10 mouse cellular contexts compared by ENCODE assay signal in genomic region chr10:40125200-40125599, GRCm38 (mm10). TPM values are rescaled to one million over a fixed set of nuclear protein-coding genes. Genes with fewer than 3 reads are reported as not detected.
DNase-seq lines count a peak whose midpoint lies in the region; ATAC-seq lines count a peak whose summit lies in the region.
"Had no signal": no experiment of that assay in that cellular context is flagged by ENCODE, and none has a peak within 500 bp of the region (broad histone marks: within the 10 kb centered on the region; RNA-seq: fewer than 3 reads in every experiment).

No protein-coding gene starts in this region.

- ATAC-seq in erythroid progenitor cell, adult 5-6 weeks (replicated peaks; ENCODE audit: low FRiP score, poor library complexity, severe bottlenecking) = peak; percentile 96
- ATAC-seq in liver, embryonic 11.5 days (replicated peaks; ENCODE audit: low FRiP score) = peak; percentile 99
- ATAC-seq in forebrain, embryonic 16.5 days = no peak

- H3K4me1 ChIP-seq in liver, embryonic 11.5 days (replicated peaks; ENCODE audit: control insufficient read depth, insufficient read depth, low read length) = peaks cover 20% of the 10 kb centered on the region
- H3K4me1 ChIP-seq in forebrain, embryonic 16.5 days (replicated peaks; ENCODE audit: control insufficient read depth, insufficient read depth, low read length) = no peaks in the 10 kb centered on the region
- H3K4me1 ChIP-seq: hindbrain, embryonic 15.5 days; limb, embryonic 15.5 days had no signal

- H3K36me3 ChIP-seq in liver, embryonic 11.5 days (ENCODE audit: control insufficient read depth, insufficient read depth, low read length) = no peaks in the 10 kb centered on the region
- no peaks in the 10 kb centered on the region for H3K36me3 ChIP-seq in forebrain, embryonic 16.5 days (ENCODE audit: control insufficient read depth, insufficient read depth)
- H3K36me3 ChIP-seq: hindbrain, embryonic 15.5 days; limb, embryonic 15.5 days had no signal

- no peaks in the 10 kb centered on the region for H3K9me3 ChIP-seq in liver, embryonic 11.5 days (ENCODE audit: control insufficient read depth, low read length)
- H3K9me3 ChIP-seq in forebrain, embryonic 16.5 days (ENCODE audit: control insufficient read depth, low read length) = no peaks in the 10 kb centered on the region
- H3K9me3 ChIP-seq: hindbrain, embryonic 15.5 days; limb, embryonic 15.5 days had no signal

- peak overlapping the region; percentile 60 for H3K4me2 ChIP-seq in liver, embryonic 11.5 days
- no peak overlapping the region for H3K4me2 ChIP-seq in forebrain, embryonic 16.5 days (ENCODE audit: low read length)
- H3K4me2 ChIP-seq: hindbrain, embryonic 15.5 days; limb, embryonic 15.5 days had no signal

- WGBS in liver, embryonic 11.5 days = 39% methylated on average over 9 of the region's 9 CpGs
- 91% methylated on average over 9 of the region's 9 CpGs for WGBS in forebrain, embryonic 16.5 days

- H3K9ac ChIP-seq in liver, embryonic 11.5 days (ENCODE audit: low read depth, low read length) = no peak overlapping the region
- no peak overlapping the region for H3K9ac ChIP-seq in forebrain, embryonic 16.5 days (replicated peaks; ENCODE audit: low read depth, low read length)
- H3K9ac ChIP-seq: hindbrain, embryonic 15.5 days; limb, embryonic 15.5 days had no signal

- H3K4me3 ChIP-seq in liver, embryonic 11.5 days (ENCODE audit: low read depth, low read length) = 0 out of 2 replicates have a peak overlapping the region, but pooled peaks have one; percentile 11
- no peak overlapping the region for H3K4me3 ChIP-seq in forebrain, embryonic 16.5 days (replicated peaks; ENCODE audit: low read length)
- H3K4me3 ChIP-seq: hindbrain, embryonic 15.5 days; limb, embryonic 15.5 days had no signal

- DNase-seq in spleen, adult 12 weeks (ENCODE audit: low spot score) = peak; percentile 55
- no peak for DNase-seq in spleen, adult 18-20 months
- DNase-seq in liver, embryonic 11.5 days (ENCODE audit: low spot score) = no peak
- peak; percentile 36 to 49 for DNase-seq in spleen, postnatal 14 days (ENCODE audit: low spot score in 2 of 2)
- DNase-seq in thymus, postnatal 25 days = no peak
- DNase-seq in frontal cortex, postnatal 36 days (ENCODE audit: low spot score in 2 of 2) = no peak

- peak overlapping the region; percentile 84 for H3K27ac ChIP-seq in liver, embryonic 11.5 days (ENCODE audit: low read depth, low read length)
- H3K27ac ChIP-seq in forebrain, embryonic 16.5 days (ENCODE audit: low read length) = no peak overlapping the region
- H3K27ac ChIP-seq: hindbrain, embryonic 15.5 days; limb, embryonic 15.5 days had no signal

- no peaks in the 10 kb centered on the region for H3K27me3 ChIP-seq in liver, embryonic 11.5 days (replicated peaks; ENCODE audit: control insufficient read depth, insufficient read depth, low read length)
- no peaks in the 10 kb centered on the region for H3K27me3 ChIP-seq in forebrain, embryonic 16.5 days (replicated peaks; ENCODE audit: control insufficient read depth, insufficient read depth, low read length)
- H3K27me3 ChIP-seq: hindbrain, embryonic 15.5 days; limb, embryonic 15.5 days had no signal

RNA-seq across cellular contexts. Expression of gene Slc16a10, which starts 16.9 kb away (rescaled TPM):
- total RNA-seq in erythroid progenitor cell, adult 5-6 weeks (2015; ENCODE audit: low replicate concordance) = 431 and 444 TPM in 2 replicates
- 329 and 368 TPM in 2 replicates for total RNA-seq in erythroid progenitor cell, adult 5-6 weeks (2017; ENCODE audit: low replicate concordance)
- polyA plus RNA-seq in liver, embryonic 11.5 days (2014; fragmentation: Nextera tagmentation; extraction: Ambion mirVana) = 46.9 and 49.2 TPM in 2 replicates
- polyA plus RNA-seq in forebrain, embryonic 16.5 days (2015; fragmentation: Nextera tagmentation; extraction: Ambion mirVana) = 1.9 and 2.2 TPM in 2 replicates

Comparison
In these comparisons a context has a peak if more than half of its experiments do, and no peak if none do; other contexts are left out.
1. DNase-seq: peak in spleen, adult 12 weeks (single experiment) and spleen, postnatal 14 days (2 of 2); none in spleen, adult 18-20 months (0 of 2), liver, embryonic 11.5 days (single experiment), thymus, postnatal 25 days (single experiment) and frontal cortex, postnatal 36 days (0 of 2).
2. RNA of gene Slc16a10, which starts 16.9 kb away (polyA plus RNA-seq): 46.9 to 49.2 TPM in liver, embryonic 11.5 days; 1.9 to 2.2 TPM in forebrain, embryonic 16.5 days; every median in the first group is over 10 times any median in the second.